Mouse (Mus musculus) olfactory bulb, adult 2 months (tissue): ENCODE measurements at regions not wholly inside any gene's neighbourhood (a gene's known extent, or its start where the extent isn't known, plus 50 kb on each side); places are given as distances from the start of the nearest gene placed in this dataset.

ENCODE experiments used
- CTCF ChIP-seq: fragments of 200-500 bp; IDR thresholded peaks from 2 replicates; pipeline ENCODE4 v1.5.1; 2012; ENCODE audit warnings: low read depth, mild to moderate bottlenecking, low read length, moderate library complexity; ENCODE audit not compliant: insufficient read depth
- POLR2A ChIP-seq: fragments of 200-500 bp; IDR thresholded peaks from 2 replicates; pipeline ENCODE4 v1.6.1; 2012; ENCODE audit warnings: mild to moderate bottlenecking, low read depth, low read length, moderate library complexity; ENCODE audit not compliant: insufficient read depth

GRCm38 (mm10) chr2:74257034-74257781, 322.0 kb downstream of the Lnpk start:
- TF ChIP-seq POLR2A = no peak
- no peak for TF ChIP-seq CTCF
